Mouse (Mus musculus) regulatory T cell (primary cell): ENCODE results near the gene Atp5g1.
"Not testable (repeated sequence)": the region's sequence is repeated elsewhere in the genome, so short reads cannot be mapped to it uniquely, and the experiment has no call there.

Experiments
- in situ Hi-C: fragments of 300-600 bp; cut with MboI, MseI; formaldehyde crosslinking; loops from one replicate; pipeline ENCODE4 v1.15.1; 2025; ENCODE audit warnings: high pct_unique_total_duplicates

Gene Atp5g1

GRCm38 (mm10) chr11:96075509-96076220 lies at the start of gene Atp5g1:
Atp5g1 (minus strand) TSS chr11:96075670.
- in situ Hi-C loops: no loop called here

DNA sequence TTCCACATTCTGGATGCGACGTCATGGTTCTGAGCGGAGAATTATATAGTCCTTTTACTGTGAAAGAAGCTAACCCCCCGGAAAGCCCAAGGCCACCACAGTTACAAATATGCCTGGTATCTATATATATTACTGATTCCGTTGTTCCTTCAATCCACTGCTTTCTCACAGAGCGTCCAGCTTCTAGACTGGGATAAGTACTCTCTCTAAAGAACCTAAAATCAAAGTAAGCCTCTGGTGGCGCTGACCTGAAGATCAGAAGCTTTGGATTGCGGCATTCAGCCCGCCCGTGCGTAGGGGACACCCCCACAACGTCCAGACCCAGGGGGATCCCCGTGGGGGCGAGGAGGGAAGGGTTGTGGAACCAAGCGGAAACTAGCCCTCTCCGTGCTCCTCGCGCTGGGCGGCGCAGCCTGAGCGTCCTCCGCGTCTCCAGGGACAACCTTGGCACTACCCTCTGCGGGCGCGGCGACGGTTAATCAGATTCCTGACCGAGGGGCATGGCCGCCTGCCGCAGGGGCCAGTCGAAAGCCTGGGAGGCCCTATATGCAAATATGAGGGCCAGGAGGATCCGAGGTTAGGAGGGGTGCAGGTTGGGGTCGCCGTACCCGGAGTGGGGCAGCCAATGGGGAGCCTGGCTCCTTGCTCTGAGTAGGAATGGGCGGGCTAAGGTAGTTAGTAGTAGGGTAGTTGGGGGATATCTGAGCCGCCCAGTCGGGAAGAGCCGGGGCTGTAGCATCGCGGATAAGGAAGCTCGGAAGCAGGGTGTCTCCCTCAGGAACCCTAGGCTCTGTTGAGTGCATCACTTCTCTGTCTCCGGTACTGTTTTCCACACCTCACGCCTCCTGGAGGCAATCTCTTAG lies 48.8 kb upstream of the Atp5g1 start:
- in situ Hi-C loops: no loop called here

DNA sequence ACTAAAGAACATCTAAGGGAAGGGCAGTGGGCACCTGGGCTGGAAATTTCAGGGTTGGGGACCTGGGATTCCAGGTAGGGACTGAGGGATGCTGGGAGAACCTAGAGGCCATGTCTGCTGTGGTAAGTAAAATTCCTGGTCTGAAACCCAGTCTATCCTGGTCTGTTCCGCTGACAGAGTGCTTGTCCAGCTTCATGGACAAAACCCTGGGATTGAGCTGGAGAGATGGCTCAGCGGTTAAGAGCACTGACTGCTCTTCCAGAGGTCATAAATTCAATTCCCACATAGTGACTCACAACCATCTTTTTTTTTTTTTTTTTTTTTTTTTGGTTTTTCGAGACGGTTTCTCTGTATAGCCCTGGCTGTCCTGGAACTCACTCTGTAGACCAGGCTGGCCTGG lies 47.3 kb upstream of the Atp5g1 start:
- in situ Hi-C loops: not testable (repeated sequence)

DNA sequence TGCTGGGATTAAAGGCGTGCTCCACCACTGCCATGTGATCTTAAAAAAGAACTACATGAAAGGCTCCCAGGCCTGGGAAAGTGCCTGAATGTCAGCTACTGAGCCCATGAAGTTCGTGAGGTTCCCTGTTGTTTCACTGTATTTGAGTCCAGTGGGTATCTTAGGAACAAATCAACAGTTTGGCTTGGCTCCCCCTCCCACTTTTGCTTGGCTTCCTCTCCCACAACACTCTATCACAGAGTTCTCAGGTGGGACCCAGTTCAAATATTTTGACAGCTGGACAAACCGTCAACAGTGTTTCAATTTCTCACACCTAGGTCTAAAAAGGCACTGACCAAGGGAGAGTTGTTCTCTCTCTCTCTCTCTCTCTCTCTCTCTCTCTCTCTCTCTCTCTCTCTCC lies 43.9 kb upstream of the Atp5g1 start:
- in situ Hi-C loops: no loop called here

DNA sequence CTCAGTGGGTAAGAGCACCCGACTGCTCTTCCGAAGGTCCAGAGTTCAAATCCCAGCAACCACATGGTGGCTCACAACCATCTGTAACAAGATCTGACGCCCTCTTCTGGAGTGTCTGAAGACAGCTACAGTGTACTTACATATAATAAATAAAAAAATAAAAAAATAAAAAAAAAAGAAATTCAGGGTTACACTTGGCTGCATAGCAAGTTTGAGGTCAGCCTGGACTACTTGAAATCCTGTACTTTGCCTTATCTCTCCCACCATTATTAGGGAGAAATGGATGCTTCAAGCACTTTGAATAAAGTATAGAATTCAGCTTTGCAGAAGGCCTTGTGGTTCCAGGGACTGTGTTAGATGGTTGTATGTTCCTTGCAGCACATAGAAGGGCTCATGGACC lies 41.5 kb upstream of the Atp5g1 start:
- in situ Hi-C loops: not testable (repeated sequence)

DNA sequence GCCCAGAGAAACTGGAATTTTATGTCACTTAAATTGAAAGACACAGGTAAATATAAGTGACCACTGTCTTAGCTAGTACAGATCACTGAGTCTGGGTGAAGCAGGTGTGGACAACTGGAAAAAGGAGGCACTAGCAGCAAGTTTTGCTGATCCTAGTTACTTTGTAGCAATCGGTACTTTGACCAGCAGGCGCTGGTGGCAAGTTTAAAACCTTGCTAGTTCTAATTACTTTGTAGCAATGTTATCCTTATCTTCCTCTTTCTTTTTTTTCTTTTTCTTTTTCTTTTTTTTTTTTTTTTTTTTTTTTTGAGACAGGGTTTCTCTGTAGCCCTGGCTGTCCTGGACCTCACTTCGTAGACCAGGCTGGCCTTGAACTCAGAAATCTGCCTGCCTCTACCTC lies 40.6 kb upstream of the Atp5g1 start:
- in situ Hi-C loops: no loop called here

- in situ Hi-C loops: no loop called here
Measured at GRCm38 (mm10) chr11:96115416-96115815, 39.9 kb upstream of the Atp5g1 start.

- in situ Hi-C loops: no loop called here
Measured at GRCm38 (mm10) chr11:96114077-96114476, 38.6 kb upstream of the Atp5g1 start.

- in situ Hi-C loops: no loop called here
Measured at GRCm38 (mm10) chr11:96111751-96112150, 36.3 kb upstream of the Atp5g1 start, which contains the start of gene Calcoco2. Calcoco2 (minus strand) TSS chr11:96111964.

- in situ Hi-C loops: not testable (repeated sequence)
Measured at GRCm38 (mm10) chr11:96110950-96111349, 35.5 kb upstream of the Atp5g1 start.

DNA sequence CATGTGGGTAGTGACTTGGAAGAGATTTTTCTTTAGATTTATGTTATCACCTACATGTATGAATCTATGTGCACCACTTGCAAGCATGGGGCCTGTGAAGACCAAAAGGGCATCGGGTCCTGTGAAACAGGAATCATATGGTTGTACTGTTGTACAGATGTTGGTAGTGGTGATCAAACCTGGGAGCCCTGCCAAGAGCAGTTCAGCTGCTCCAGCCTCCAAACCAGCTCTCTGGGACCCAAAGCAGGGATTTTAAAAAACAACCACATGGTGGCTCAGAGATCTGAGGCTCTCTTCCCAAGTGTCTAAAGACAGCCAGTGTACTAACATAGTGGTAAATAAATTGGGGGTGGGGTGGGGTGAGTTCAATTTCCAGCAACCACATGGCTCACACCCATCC lies 32.9 kb upstream of the Atp5g1 start:
- in situ Hi-C loops: no loop called here

DNA sequence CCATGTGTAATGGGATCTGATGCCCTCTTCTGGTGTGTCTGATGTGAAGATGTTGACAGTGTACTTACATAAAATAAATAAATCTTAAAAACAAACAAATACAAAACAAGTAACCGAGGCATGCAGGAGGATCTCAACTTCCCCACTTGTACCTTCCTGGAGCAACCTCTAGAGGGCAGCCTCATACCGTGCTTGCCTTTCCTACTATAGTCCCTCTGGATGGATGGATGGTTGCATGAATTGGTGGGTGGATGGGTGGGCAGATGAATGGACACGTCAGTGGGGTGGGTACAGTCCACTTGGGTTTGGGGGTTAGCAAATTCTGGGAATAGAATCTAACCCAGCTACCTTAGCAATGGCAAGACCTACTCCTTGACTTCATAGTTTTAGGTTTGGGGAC lies 17.9 kb upstream of the Atp5g1 start:
- in situ Hi-C loops: loop anchor here (10.0 kb wide), 1 partner anchor 141 kb away; no protein-coding TSS in a partner anchor

DNA sequence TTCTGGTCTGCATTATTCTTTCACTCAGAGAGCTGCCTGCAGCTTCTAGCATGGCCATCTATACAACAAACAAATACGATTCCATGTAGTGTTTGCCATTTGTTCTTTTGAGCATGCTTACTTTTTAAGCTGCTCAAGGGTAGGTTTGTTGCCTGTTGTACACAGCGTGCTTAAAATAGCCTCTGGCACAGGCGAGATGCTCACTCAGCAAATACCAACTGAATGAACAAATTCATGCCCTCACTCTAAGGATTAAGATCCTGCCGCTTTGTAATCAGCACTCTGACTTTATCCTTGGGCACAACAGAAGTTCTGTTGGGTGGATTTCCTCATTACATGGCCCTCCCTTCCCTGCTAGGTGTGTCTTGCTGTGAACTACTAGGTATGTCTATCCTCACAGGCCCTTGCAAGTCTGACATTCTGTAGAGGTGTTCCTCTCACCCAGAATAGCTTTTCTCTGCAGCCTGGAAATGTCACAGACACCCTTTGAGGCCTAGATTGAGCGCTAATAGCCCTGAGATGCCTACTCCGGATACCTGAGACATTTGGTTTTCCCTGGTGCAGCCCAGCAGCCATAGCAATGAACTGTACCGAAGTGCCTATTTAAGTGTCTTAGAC lies 17.3 kb upstream of the Atp5g1 start:
- in situ Hi-C loops: loop anchor here (10.0 kb wide), 1 partner anchor 142 kb away; no protein-coding TSS in a partner anchor

DNA sequence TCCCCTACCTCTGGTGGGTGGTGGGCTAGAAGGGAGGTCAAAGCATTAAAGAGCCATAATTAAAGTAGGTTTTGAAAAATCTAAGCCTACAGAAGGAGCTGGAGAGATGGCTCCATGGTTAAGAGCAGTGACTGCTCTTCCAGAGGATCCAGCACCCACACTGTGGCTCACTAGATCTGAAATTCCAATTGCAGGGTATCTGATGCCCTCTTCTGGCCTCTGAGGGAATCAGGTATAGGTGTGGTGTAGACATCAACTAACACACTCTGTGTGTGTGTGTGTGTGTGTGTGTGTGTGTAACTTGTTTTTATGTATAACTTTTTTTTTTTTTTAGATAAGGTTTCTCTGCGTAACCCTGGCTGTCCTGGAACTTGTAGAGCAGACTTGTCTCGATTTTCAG lies 15.6 kb upstream of the Atp5g1 start:
- in situ Hi-C loops: loop anchor here (10.0 kb wide), 1 partner anchor 144 kb away; no protein-coding TSS in a partner anchor

GRCm38 (mm10) chr11:96087981-96088380 lies 12.5 kb upstream of the Atp5g1 start:
- in situ Hi-C loops: no loop called here

DNA sequence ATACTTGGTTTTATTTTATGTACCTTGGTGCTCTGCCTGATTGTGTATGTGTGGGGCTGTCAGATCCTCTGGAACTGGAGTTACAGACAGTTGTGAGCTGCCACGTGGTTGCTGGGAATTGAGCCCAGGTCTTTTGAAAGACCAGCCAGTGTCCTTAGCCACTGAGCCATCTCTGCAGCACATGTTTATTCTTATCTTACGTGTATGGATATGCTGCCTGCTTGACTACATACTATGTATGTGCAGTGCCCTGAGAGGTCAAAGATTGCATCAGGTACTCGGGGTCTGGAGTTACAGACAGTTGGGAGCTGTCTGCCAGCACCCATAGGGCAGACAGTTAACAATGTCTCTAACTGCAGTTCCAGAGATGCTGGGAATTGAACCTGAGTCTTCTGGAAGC lies 7.2 kb upstream of the Atp5g1 start:
- in situ Hi-C loops: no loop called here

DNA sequence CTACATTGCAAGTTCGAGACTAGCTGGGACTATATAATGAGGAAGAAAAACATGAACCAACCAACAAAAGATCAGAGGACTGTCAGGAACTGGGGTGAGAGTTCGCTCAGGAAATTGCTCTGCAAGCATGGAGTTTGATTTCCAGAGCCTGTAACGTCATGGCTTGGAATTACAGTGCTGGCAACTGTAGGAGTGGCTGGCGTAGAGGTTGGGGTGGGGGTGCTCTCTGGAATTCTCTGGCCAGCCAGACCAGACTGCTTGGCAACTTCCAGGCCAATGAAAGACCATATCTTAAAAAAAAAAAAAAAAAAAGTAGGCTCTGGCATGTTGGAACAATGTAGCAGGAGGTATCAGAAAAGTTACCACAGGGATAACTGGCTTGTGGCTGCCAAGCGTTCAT lies 5.3 kb upstream of the Atp5g1 start:
- in situ Hi-C loops: no loop called here

DNA sequence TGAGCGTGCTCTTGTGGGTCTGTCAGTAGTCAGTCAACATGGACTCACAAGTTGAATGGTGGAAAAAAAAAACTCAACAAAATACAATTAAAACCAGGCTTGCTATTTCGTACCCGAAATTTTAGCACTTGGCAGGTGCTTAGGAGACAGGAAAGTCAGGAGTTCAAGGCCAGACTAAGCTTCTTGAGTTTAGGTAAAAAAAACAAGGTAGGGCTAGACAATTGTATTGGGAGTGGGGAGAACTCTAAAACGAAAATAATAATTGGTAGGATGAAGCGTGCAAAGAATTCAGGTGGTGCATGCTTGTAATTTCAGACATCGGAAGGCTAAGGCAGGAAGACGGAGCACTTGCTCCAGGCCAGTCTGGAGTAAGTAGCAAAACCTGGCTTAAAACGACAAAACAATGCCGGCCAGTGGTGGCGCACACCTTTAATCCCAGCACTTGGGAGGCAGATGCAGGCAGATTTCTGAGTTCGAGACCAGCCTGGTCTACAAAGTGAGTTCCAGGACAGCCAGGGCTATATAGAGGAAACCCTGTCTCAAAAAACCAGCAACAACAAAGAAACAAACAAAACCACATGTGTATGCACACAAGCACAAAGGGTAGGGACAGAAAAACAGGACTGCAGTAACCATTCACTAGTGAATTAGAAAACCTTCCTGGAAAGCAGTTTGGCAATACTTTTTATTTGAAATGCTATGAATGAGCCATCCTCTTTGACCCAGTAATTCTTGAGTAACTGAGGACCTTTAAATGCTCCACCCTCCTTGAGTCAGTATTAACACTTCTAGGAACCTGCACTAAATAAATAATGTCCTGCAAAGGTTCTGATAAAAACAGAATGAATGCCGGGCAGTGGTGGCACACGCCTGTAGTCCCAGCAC lies 993 bp upstream of the Atp5g1 start:
- in situ Hi-C loops: no loop called here

DNA sequence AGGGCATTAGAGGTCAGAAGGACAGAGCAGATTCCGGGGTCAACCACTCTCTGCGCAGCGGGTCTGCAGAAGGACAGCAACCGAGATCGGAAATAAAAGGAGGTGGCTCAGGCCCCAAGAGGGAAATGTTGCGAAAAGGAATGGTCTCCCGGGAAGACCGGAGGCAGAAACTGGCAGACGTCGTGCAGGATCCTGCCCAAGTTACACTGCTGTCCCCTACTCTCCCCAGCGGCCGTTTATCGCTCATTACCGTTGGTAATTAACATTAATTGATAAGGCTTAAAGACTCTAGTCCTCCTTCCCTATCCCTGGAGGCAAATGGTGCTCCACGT lies 327 bp downstream of the Atp5g1 start:
- in situ Hi-C loops: no loop called here

DNA sequence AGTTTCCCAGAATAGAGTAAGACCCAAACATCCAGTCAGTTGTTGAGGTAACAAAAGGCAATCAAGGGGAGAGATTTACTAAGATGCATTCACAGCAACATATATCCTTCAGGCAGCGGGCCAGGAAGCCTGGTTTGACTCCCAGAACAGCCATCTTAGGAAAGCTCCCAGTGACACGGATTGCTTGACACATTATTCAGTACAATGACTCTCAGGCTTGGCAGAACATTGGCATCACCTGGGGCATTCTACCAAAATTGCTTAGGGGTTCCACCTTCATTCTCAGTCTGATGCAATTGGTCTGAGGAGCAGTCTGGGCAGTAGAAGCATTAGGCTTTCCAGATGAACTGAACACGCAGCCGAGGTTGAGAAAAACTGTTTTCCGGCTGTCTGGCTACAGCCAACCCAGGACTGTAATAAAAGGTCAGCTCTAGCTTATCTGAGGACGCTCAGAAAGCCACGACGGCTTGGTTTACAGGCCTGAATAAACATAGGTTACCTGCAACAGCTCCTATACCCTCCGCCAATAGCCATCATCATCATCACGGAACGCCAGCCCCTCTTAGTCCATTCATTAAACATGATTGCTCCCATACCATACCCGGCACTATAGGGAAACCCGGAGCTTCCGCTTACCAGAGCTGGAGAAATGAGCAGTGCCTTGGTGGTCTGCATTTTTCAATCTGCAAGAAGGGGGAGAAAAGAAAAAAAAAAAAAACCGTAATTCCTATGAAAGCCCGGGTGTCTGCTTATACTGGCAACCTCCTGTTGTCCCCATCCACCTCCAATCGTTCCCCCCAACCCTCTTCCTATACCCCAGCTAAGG lies 906 bp downstream of the Atp5g1 start:
- in situ Hi-C loops: no loop called here
